Mouse (Mus musculus): ENCODE data around the gene Ankrd60. TPM values are rescaled to one million over a fixed set of nuclear protein-coding genes. Genes with fewer than 3 reads are reported as not detected.

Ankrd60 gene
- polyA plus RNA-seq, 1 experiment from 2014 or later = not detected

DNA sequence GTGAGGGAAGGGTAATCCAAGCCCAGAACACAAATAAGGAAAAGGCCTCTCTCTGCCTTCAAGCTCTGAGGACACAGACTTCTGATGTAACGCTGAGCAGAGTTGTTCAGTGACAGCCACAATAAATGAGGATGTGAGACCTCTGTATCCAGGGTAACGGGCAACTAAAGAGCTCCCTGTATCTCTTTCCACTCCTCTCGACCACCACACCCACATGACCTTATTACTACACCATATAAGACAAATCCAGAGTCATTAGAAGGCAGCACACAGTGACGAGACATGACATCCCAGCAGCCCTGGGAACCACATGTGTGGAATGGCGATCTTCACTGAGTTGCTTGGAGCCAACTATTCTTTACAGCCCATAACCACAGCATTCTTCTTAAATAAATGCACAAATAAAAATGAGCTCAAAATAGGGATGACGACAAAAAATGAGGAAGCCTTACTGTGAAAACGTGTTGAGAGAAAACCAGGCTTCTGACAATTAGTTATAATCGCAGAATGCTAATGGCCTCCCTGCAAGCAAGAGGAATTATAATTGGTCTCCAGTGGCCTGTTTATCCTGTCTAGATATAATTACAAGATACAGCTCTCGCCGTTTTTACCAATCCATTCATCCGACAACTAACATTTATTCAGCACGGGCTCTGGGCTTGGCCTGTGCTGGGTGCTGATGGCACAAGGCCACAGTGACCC is 27.7 kb upstream of the Ankrd60 start:
- ATAC-seq (ENCODE audit: insufficient number of reproducible peaks, low FRiP score) = no peak
- 73% methylated on average over 12 of the region's 12 CpGs for WGBS
- Histone ChIP-seq H3K9me3 (replicated peaks) (no peaks in the 10 kb centered on the region), H3K4me2 (no peak overlapping the region), H3K36me3 (peaks cover 36% of the 10 kb centered on the region), H3K4me3 (no peak overlapping the region), H3K27ac (ENCODE audit: poor library complexity, severe bottlenecking) (no peak overlapping the region), H3K4me1 (replicated peaks) (peaks cover 11% of the 10 kb centered on the region), H3K9ac (no peak overlapping the region), H3K27me3 (replicated peaks) (no peaks in the 10 kb centered on the region)

DNA sequence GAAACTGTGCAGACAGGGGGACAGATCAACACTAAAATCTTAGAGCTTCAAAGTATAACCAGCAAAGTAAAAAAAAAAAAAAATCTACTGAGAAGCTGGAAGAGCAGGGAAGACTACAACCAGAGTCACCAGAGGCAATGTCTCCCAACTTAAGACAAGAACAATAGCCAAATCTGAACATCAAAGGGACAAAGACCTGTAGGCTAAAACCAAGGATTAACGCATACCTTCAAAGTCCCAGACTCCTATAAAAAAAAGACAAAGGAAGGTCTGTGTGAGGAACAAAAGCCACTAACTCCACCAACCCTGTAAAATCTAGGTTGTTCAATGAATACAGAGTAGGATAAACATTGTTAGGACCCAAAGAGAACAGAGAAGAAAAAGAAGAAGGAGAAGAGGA is 23.7 kb upstream of the Ankrd60 start:
- ATAC-seq (ENCODE audit: insufficient number of reproducible peaks, low FRiP score) = no peak
- Histone ChIP-seq H3K4me2 (no peak overlapping the region), H3K4me3 (no peak overlapping the region), H3K9ac (no peak overlapping the region), H3K4me1 (replicated peaks) (no peaks in the 10 kb centered on the region), H3K27ac (ENCODE audit: poor library complexity, severe bottlenecking) (no peak overlapping the region), H3K27me3 (replicated peaks) (no peaks in the 10 kb centered on the region), H3K36me3 (peaks cover 43% of the 10 kb centered on the region), H3K9me3 (replicated peaks) (no peaks in the 10 kb centered on the region)
- 97% methylated on average over 1 of the region's 1 CpGs for WGBS

DNA sequence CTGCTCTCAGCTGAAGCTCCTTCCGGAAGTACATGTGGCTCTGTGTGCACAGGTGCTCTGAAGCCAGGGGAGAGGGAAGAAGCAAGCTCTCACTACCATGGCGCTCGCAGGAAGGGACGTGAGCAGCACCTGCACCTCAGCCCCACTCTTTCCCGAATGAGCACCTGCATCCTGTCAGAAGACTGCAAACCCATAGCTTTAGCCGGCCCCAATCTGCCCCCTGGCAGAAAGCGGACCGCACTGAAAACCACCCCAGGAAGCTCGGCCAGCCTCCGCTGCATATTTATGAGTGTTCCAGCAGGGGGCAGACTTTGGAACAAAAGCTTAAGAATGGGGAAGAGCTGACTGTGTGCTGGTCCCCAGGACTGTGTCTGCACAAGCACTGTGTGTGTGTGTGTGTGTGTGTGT is 17.2 kb upstream of the Ankrd60 start:
- ATAC-seq (ENCODE audit: insufficient number of reproducible peaks, low FRiP score) = no peak
- Histone ChIP-seq H3K27ac (ENCODE audit: poor library complexity, severe bottlenecking) (no peak overlapping the region), H3K9ac (no peak overlapping the region), H3K9me3 (replicated peaks) (no peaks in the 10 kb centered on the region), H3K4me1 (replicated peaks) (no peaks in the 10 kb centered on the region), H3K4me2 (no peak overlapping the region), H3K27me3 (replicated peaks) (no peaks in the 10 kb centered on the region), H3K4me3 (no peak overlapping the region), H3K36me3 (peaks cover 38% of the 10 kb centered on the region; the same call in 1 of the 2 replicates)
- 62% methylated on average over 10 of the region's 10 CpGs for WGBS

DNA sequence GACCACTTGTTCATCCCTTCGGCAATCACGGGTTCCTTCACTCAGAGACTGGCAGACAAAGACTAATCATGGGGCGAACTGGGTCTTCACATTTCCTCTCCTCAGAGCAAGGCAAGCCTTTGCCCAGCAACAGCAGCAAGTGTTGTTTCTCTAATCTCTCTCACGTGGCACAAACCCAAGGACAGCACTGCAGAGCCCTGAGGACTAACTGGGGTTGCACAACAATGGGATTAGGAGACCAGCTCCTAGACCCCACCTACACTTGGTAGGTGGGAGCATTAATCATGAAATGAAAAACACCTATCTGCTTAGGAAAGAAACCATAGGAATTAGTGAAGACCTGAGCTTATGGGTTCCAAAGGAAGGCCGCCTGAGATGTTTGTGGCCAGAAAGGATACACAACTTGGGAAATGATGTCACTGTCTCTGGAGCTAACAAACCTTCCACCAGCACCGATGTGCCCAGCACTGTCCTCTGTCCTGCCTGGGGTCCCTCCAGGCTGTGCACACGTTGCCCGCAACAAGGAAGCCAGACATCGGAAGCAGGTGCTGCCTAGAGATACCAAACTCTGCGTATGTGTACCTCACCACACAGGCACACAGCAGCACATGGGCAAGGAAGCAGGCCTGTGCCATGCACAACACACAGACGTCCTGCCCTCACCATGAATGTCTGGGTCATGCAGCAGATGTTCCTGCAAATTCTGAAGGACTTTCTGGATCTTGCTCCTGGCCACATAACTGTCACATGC is 16.3 kb upstream of the Ankrd60 start:
- Histone ChIP-seq H3K4me2 (no peak overlapping the region), H3K27me3 (replicated peaks) (no peaks in the 10 kb centered on the region), H3K4me1 (replicated peaks) (no peaks in the 10 kb centered on the region), H3K27ac (ENCODE audit: poor library complexity, severe bottlenecking) (no peak overlapping the region), H3K9ac (no peak overlapping the region), H3K9me3 (replicated peaks) (no peaks in the 10 kb centered on the region), H3K4me3 (no peak overlapping the region), H3K36me3 (peaks cover 41% of the 10 kb centered on the region; the same call in 1 of the 2 replicates)
- ATAC-seq (ENCODE audit: insufficient number of reproducible peaks, low FRiP score) = no peak
- WGBS = 67% methylated on average over 11 of the region's 11 CpGs

DNA sequence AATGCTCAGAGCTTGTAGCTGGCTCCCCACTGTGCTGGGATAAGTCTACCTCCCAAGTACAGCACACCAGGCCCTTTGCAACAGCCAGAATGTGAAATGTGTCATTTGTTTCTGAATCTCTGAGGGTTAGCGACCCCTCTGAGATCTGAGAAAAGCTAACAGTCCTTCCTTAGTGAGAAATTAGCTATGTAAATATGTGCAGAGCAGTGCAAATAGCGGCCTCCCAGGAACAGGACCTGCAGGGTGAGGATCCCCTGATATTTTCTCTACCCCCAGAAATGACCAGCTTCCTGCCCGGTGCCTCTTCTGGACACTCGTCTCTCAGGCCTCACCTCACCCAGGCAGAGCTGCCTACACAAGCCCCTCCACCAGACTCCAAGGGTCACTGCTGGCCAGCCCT is 15.7 kb upstream of the Ankrd60 start:
- Histone ChIP-seq H3K4me3 (no peak overlapping the region), H3K9me3 (replicated peaks) (no peaks in the 10 kb centered on the region), H3K4me1 (replicated peaks) (no peaks in the 10 kb centered on the region), H3K4me2 (no peak overlapping the region), H3K9ac (no peak overlapping the region), H3K27me3 (replicated peaks) (no peaks in the 10 kb centered on the region), H3K27ac (ENCODE audit: poor library complexity, severe bottlenecking) (no peak overlapping the region), H3K36me3 (peaks cover 39% of the 10 kb centered on the region; the same call in 1 of the 2 replicates)
- no peak for ATAC-seq (ENCODE audit: insufficient number of reproducible peaks, low FRiP score)
- 80% methylated on average over 4 of the region's 4 CpGs for WGBS

DNA sequence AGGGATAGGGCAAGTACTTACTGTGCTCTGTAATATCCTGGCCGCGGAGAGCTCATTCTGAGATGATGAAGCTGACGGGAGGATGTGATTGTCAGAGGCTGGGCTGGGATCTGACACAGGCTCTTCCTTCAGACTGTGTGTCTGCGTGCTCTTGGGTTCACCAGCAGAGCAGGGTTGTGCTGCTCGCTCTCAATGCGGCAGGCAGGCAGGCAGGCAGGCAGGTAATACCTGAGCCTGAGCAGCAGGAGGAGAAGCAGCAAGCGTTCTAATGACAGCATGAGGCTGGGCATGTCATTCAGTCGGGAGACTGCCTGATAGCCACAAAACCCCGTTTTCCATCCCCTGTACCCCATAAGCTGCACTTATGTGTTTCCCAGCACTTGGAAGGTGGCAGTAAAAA is 14.6 kb upstream of the Ankrd60 start:
- no peak overlapping the region for H3K4me3 ChIP-seq
- 64% methylated on average over 9 of the region's 9 CpGs for WGBS
- H3K4me1 ChIP-seq (replicated peaks) = no peaks in the 10 kb centered on the region
- H3K36me3 ChIP-seq = peaks cover 43% of the 10 kb centered on the region; the same call in 1 of the 2 replicates
- 0 out of 2 replicates have a peak, but pooled peaks cover 4% of the 10 kb centered on the region for H3K27me3 ChIP-seq (replicated peaks)
- no peaks in the 10 kb centered on the region for H3K9me3 ChIP-seq (replicated peaks)
- H3K9ac ChIP-seq = no peak overlapping the region
- ATAC-seq (ENCODE audit: insufficient number of reproducible peaks, low FRiP score) = no peak
- no peak overlapping the region for H3K4me2 ChIP-seq
- no peak overlapping the region for H3K27ac ChIP-seq (ENCODE audit: poor library complexity, severe bottlenecking)

DNA sequence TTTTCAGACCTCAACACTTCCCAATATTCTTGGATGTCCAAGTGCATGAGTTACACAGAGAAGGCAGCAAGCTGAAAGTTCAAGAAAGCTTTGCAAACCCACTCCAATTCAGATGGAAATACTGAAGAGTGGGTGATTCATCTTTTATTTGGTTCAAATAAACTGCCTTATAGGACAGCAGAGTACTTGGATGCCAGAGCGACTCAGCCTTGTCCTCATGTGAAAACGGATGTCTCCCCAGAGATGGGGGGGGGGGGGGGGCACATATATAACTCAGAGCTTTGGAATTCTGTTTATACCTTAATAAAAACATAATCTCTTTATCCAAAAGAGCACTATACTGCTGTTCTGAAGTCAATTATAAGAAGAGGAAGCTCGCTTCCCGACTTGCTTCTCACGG is 9.2 kb upstream of the Ankrd60 start:
- ATAC-seq (ENCODE audit: insufficient number of reproducible peaks, low FRiP score) = no peak
- H3K4me2 ChIP-seq = no peak overlapping the region
- WGBS = 83% methylated on average over 5 of the region's 5 CpGs
- no peaks in the 10 kb centered on the region for H3K4me1 ChIP-seq (replicated peaks)
- H3K27me3 ChIP-seq (replicated peaks) = peaks cover 23% of the 10 kb centered on the region
- no peak overlapping the region for H3K4me3 ChIP-seq
- 0 out of 2 replicates have a peak, but pooled peaks cover 5% of the 10 kb centered on the region for H3K9me3 ChIP-seq (replicated peaks)
- no peak overlapping the region for H3K27ac ChIP-seq (ENCODE audit: poor library complexity, severe bottlenecking)
- peaks cover 26% of the 10 kb centered on the region; the same call in 1 of the 2 replicates for H3K36me3 ChIP-seq
- no peak overlapping the region for H3K9ac ChIP-seq

DNA sequence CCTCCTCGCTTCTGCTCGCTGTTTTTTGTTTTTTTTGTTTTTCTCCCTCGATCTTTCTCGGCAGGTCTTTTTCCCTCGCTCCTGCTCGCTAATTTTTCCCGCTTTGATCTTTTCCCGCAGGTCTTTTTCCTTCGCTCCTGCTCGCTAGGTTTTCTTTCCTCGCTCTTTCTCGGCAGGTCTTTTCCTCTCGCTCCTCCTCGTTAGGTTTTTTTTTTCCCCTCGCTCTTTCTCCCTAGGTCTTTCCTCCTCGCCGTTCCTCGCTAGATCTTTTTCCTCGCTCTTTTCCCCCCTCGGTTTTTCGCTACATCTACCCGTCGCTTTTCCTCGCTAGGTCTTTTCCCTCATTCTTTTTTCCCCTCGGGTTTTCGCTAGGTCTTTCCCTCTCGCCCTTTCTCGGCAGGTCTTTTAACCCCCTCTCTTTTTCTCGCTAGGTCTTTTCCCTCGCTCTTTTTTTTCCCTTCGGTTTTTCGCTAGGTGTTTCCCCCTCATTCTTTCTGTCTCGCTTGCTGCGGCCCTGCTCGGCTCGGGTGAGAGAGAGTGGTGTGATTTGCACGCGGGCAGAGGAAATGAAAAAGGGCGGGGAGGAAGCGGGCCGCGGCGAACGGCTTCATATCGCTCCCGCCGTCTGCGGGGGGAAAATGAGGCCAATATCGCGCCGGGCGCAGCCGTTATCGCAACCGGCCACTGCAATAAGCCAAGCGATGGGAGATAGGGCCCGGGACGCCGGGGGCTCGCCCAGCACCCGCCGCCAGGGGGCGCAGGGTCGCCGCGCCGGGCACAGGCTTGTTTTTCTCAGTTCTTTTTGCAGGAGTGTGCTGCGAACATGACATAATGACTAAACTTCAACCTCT is 8.2 kb upstream of the Ankrd60 start:
- Histone ChIP-seq H3K4me2 (peak overlapping the region; percentile 81), H3K4me3 (peak overlapping the region; percentile 46), H3K27me3 (replicated peaks) (peaks cover 23% of the 10 kb centered on the region), H3K36me3 (peaks cover 18% of the 10 kb centered on the region; the same call in 1 of the 2 replicates), H3K9ac (peak overlapping the region; percentile 54), H3K4me1 (replicated peaks) (no peaks in the 10 kb centered on the region), H3K27ac (ENCODE audit: poor library complexity, severe bottlenecking) (no peak overlapping the region), H3K9me3 (replicated peaks) (0 out of 2 replicates have a peak, but pooled peaks cover 5% of the 10 kb centered on the region)
- WGBS = under 1% methylated on average over 68 of the region's 68 CpGs
- ATAC-seq (ENCODE audit: insufficient number of reproducible peaks, low FRiP score) = no peak

DNA sequence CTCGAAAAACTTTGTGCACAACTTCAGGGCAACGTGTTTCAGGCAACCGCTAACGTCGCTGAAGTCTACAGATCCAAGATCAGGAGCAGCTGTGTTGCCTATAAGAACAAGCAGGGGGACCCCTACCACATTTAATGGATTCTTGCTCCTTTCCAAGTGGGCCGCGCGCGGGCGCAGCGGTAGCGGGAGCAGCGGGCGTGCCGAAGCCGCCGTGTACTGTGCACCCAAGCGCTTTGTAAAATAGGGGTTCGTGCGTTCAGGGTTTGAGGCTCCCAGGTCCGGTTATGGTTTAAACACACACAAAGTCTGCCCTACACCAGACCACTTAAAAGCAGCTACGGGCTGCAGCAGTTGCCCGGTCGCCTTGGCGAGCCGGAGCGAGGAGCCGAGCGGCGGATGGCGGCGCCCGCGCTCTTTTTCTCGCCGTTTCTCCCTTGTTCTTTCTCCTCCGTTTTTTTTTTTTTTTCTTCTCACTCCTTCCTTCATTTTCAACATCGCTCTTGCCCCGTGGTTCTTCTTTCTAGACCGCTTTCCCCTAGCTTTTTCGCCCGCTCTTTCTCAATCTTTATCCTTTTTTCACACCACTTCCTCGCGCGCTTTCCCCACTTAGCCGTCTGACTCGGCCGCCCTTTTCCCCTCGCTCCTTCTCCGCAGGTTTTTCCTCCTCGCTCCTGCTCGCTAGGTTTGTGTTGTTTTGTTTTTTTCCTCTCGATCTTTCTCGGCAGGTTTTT is 7.4 kb upstream of the Ankrd60 start:
- Histone ChIP-seq H3K9me3 (replicated peaks) (0 out of 2 replicates have a peak, but pooled peaks cover 5% of the 10 kb centered on the region), H3K27me3 (replicated peaks) (peaks cover 26% of the 10 kb centered on the region), H3K4me3 (peak overlapping the region; percentile 46), H3K27ac (ENCODE audit: poor library complexity, severe bottlenecking) (no peak overlapping the region), H3K9ac (peak overlapping the region; percentile 54), H3K36me3 (peaks cover 15% of the 10 kb centered on the region; the same call in 1 of the 2 replicates), H3K4me1 (replicated peaks) (no peaks in the 10 kb centered on the region), H3K4me2 (peak overlapping the region; percentile 81)
- no peak for ATAC-seq (ENCODE audit: insufficient number of reproducible peaks, low FRiP score)
- 1% methylated on average over 54 of the region's 54 CpGs for WGBS

DNA sequence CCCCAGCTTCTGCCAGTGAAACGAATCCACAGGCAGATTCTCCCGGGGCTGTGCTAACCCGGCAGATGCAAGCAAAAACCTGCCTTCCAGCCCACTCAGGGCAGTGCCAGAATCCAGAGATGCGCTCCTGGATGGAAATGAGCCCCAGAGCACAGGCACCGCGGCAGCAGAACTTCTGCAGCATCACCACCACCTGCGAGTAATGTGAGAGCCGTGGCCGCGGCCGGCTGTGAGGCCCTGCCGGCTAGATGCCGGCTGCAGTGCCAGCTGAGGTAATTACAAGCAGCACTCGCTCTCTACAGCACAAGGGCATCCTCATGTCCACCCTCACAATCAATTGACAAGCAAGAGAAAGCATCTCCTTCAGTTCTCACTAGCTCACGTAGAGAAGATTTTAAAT is 6.2 kb upstream of the Ankrd60 start:
- H3K9ac ChIP-seq = no peak overlapping the region

More for the DNA sequence above, 6.2 kb upstream of the Ankrd60 start:
- ATAC-seq (ENCODE audit: insufficient number of reproducible peaks, low FRiP score) = no peak
- Histone ChIP-seq H3K27me3 (replicated peaks) (peaks cover 34% of the 10 kb centered on the region), H3K4me3 (no peak overlapping the region), H3K36me3 (peaks cover 12% of the 10 kb centered on the region; the same call in 1 of the 2 replicates), H3K4me2 (no peak overlapping the region), H3K27ac (ENCODE audit: poor library complexity, severe bottlenecking) (no peak overlapping the region), H3K4me1 (replicated peaks) (no peaks in the 10 kb centered on the region), H3K9me3 (replicated peaks) (0 out of 2 replicates have a peak, but pooled peaks cover 5% of the 10 kb centered on the region)
- WGBS = 43% methylated on average over 15 of the region's 15 CpGs
